Mouse (Mus musculus) neural tube, embryonic 14.5 days (tissue): Measurements from ENCODE around the gene Kank1. TPM values are rescaled to one million over a fixed set of nuclear protein-coding genes. Genes with fewer than 3 reads are reported as not detected.
A peak's percentile ranks its signal among the peaks of the same experiment; 100 is the strongest.

Experiments
- ATAC-seq: fragments of 200-750 bp; cut with Nextera tagmentation; 2 replicates; pipeline ENCODE4 v1.8.0; 2017; ENCODE audit warnings: low read depth, mild to moderate bottlenecking, moderate TSS enrichment, moderate library complexity
- H3K27ac ChIP-seq: fragments of 300-500 bp; sonication (generic); 2 replicates; pipeline ENCODE4 v1.5.1; 2014; ENCODE audit warnings: low read depth, mild to moderate bottlenecking, control low read depth, low read length, moderate library complexity, mixed read lengths
- H3K27me3 ChIP-seq: fragments of 300-500 bp; sonication (generic); 2 replicates; pipeline ENCODE4 v1.6.1; 2014; ENCODE audit warnings: low read length; ENCODE audit not compliant: control insufficient read depth, insufficient read depth
- H3K36me3 ChIP-seq: fragments of 300-500 bp; sonication (generic); 2 replicates; pipeline ENCODE4 v1.6.1; 2014; ENCODE audit warnings: low read length, mixed read lengths; ENCODE audit not compliant: control insufficient read depth, insufficient read depth
- H3K4me1 ChIP-seq: fragments of 300-500 bp; sonication (generic); 2 replicates; pipeline ENCODE4 v1.6.1; 2014; ENCODE audit warnings: low read length; ENCODE audit not compliant: control insufficient read depth, insufficient read depth
- H3K4me2 ChIP-seq: fragments of 300-500 bp; sonication (generic); 2 replicates; pipeline ENCODE4 v1.6.1; 2014; ENCODE audit warnings: mild to moderate bottlenecking, low read depth, low read length, control low read depth
- H3K4me3 ChIP-seq: fragments of 300-500 bp; sonication (generic); 2 replicates; pipeline ENCODE4 v1.5.1; 2014; ENCODE audit warnings: low read depth, low read length, control low read depth, mixed read lengths
- H3K9ac ChIP-seq: fragments of 300-500 bp; sonication (generic); replicated peaks from 2 replicates; pipeline ENCODE4 v1.6.1; 2014; ENCODE audit warnings: low read depth, mild to moderate bottlenecking, control low read depth, low read length, mixed read lengths
- H3K9me3 ChIP-seq: fragments of 300-500 bp; sonication (generic); 2 replicates; pipeline ENCODE4 v1.6.1; 2016; ENCODE audit warnings: low read length; ENCODE audit not compliant: control insufficient read depth
- WGBS: fragments of 180-500 bp; shearing (Covaris S2); extraction: QIAGEN DNeasy Blood & Tissue Kit; methylation state at CpG from one replicate; pipeline ENCODE4 v1.1.7; 2014; 5-methylcytosine and 5-hydroxymethylcytosine counted together
- polyA plus RNA-seq: library from polyadenylated mRNA; unstranded; fragments of >200 nt; fragmentation: Nextera tagmentation; extraction: Ambion mirVana; gene quantifications from 2 replicates; pipeline ENCODE4 v1.2.1, GENCODE M21; 2014

Kank1 gene
- polyA plus RNA-seq: 15.1 and 15.7 TPM in 2 replicates

GRCm38 (mm10) chr19:25236596-25237491 lies at the start of gene Kank1:
Kank1 (plus strand) TSS chr19:25236975.
- H3K4me1 ChIP-seq: 0 out of 2 replicates have a peak, but pooled peaks cover 3% of the 10 kb centered on the region
- ATAC-seq: peak; percentile 92
- peak within 1 kb of the TSS; percentile 70 for H3K4me3 ChIP-seq
- peaks cover 4% of the 10 kb centered on the region for H3K27me3 ChIP-seq
- H3K4me2 ChIP-seq: peak within 1 kb of the TSS; percentile 96
- no peaks in the 10 kb centered on the region for H3K9me3 ChIP-seq
- H3K9ac ChIP-seq: peak within 1 kb of the TSS; percentile 58
- H3K27ac ChIP-seq: peak within 1 kb of the TSS; percentile 8; the same call in 1 of the 2 replicates
- no peaks in the 10 kb centered on the region for H3K36me3 ChIP-seq
- under 1% methylated on average over 67 of the region's 76 CpGs for WGBS

DNA sequence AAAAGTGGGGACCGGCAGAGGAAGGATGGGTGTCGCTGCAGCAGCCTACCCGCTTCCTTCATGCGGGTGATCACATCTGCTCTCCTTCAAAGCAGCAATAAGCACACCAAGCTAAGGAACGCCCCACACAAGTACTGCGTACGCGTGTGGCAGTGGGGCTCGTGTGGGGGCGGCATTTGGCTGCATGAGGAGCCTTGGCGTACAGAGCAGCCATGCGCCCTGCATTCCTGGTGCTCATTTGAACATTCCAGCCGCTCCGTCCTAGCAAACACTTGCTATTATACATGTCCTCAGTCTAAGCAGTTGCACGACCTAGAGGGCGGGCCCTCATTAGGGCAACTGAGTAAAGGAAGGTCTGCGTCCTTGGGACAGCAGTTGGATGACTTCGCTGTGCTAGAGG lies 49.1 kb upstream of the Kank1 start:
- no peak overlapping the region for H3K4me2 ChIP-seq
- H3K9me3 ChIP-seq: no peaks in the 10 kb centered on the region
- H3K27ac ChIP-seq: no peak overlapping the region
- no peaks in the 10 kb centered on the region for H3K36me3 ChIP-seq
- no peaks in the 10 kb centered on the region for H3K4me1 ChIP-seq
- H3K4me3 ChIP-seq: no peak overlapping the region
- no peak for ATAC-seq
- H3K27me3 ChIP-seq: no peaks in the 10 kb centered on the region
- 69% methylated on average over 18 of the region's 18 CpGs for WGBS
- no peak overlapping the region for H3K9ac ChIP-seq

DNA sequence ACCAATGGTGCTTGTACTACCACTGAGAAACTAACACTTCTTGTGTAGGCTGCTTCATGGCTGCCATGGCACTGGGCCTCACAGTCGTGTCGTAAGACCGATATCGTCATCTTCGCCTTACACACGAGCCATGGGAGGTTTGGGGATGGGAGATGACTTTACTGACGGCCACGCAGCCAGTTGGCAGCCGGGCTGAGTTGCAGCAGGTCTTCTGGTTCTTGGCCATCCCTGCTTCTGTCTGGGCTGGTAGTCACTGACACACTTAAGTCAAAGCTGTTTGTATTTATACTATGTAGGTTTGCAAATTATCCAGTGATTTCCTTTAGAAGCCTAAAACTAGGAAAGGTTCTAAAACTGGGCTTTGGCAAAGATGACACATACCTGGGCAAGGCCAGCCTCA lies 43.0 kb upstream of the Kank1 start:
- H3K27ac ChIP-seq: no peak overlapping the region

GRCm38 (mm10) chr19:25200081-25200860 lies 36.5 kb upstream of the Kank1 start:
- no peak overlapping the region for H3K4me3 ChIP-seq
- 73% methylated on average over 13 of the region's 13 CpGs for WGBS
- H3K9ac ChIP-seq: no peak overlapping the region
- no peak overlapping the region for H3K4me2 ChIP-seq
- H3K4me1 ChIP-seq: no peaks in the 10 kb centered on the region
- H3K27me3 ChIP-seq: no peaks in the 10 kb centered on the region
- H3K27ac ChIP-seq: no peak overlapping the region
- no peaks in the 10 kb centered on the region for H3K9me3 ChIP-seq
- ATAC-seq: no peak; the same call in 1 of the 2 replicates
- H3K36me3 ChIP-seq: no peaks in the 10 kb centered on the region

More for the DNA sequence above, 43.0 kb upstream of the Kank1 start:
- Histone ChIP-seq H3K9ac (no peak overlapping the region), H3K36me3 (no peaks in the 10 kb centered on the region), H3K27me3 (no peaks in the 10 kb centered on the region), H3K9me3 (no peaks in the 10 kb centered on the region), H3K4me1 (no peaks in the 10 kb centered on the region), H3K4me3 (no peak overlapping the region), H3K4me2 (no peak overlapping the region)
- 97% methylated on average over 9 of the region's 9 CpGs for WGBS
- no peak for ATAC-seq

- H3K27ac ChIP-seq: no peak overlapping the region
- H3K4me1 ChIP-seq: peaks cover 3% of the 10 kb centered on the region; the same call in 1 of the 2 replicates
- WGBS: 88% methylated on average over 12 of the region's 12 CpGs
- H3K4me2 ChIP-seq: no peak overlapping the region
- no peak for ATAC-seq
- no peak overlapping the region for H3K4me3 ChIP-seq
- no peak overlapping the region for H3K9ac ChIP-seq
- H3K9me3 ChIP-seq: no peaks in the 10 kb centered on the region
- H3K27me3 ChIP-seq: no peaks in the 10 kb centered on the region
- no peaks in the 10 kb centered on the region for H3K36me3 ChIP-seq
Observed at GRCm38 (mm10) chr19:25203077-25203476, 33.7 kb upstream of the Kank1 start.

DNA sequence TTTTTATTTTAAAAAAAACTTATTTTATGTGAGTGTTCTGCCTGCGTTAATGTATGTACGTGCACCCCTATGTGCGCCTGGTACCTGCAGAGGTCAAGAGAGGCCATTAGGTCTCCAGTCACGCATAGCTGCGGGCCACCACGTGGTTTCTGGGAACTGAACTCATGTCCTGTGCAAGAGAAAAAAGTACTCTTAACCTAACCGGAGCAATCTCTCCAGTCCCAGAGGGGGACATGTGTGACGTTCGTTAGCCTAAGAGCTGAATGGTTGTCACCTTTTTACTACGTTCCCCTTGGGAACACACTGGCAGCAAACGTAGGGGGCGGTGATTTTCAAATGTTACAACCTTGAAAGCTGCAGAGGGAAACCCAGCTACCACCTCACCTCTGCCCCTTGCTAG lies 29.8 kb upstream of the Kank1 start:
- 55% methylated on average over 12 of the region's 12 CpGs for WGBS

GRCm38 (mm10) chr19:25207731-25208361 lies 28.9 kb upstream of the Kank1 start:
- peaks cover 3% of the 10 kb centered on the region; the same call in 1 of the 2 replicates for H3K4me1 ChIP-seq
- H3K9ac ChIP-seq: no peak overlapping the region
- no peaks in the 10 kb centered on the region for H3K27me3 ChIP-seq
- no peak overlapping the region for H3K27ac ChIP-seq
- WGBS: 10% methylated on average over 23 of the region's 23 CpGs
- H3K4me3 ChIP-seq: no peak overlapping the region
- H3K4me2 ChIP-seq: peak overlapping the region; percentile 44
- 0 out of 2 replicates have a peak, but pooled peaks have one; percentile 17 for ATAC-seq
- no peaks in the 10 kb centered on the region for H3K9me3 ChIP-seq
- no peaks in the 10 kb centered on the region for H3K36me3 ChIP-seq

More for the DNA sequence above, 29.8 kb upstream of the Kank1 start:
- Histone ChIP-seq H3K27ac (no peak overlapping the region), H3K27me3 (no peaks in the 10 kb centered on the region), H3K4me2 (no peak overlapping the region), H3K9me3 (no peaks in the 10 kb centered on the region), H3K9ac (no peak overlapping the region), H3K36me3 (no peaks in the 10 kb centered on the region), H3K4me1 (peaks cover 3% of the 10 kb centered on the region; the same call in 1 of the 2 replicates), H3K4me3 (no peak overlapping the region)
- no peak for ATAC-seq

DNA sequence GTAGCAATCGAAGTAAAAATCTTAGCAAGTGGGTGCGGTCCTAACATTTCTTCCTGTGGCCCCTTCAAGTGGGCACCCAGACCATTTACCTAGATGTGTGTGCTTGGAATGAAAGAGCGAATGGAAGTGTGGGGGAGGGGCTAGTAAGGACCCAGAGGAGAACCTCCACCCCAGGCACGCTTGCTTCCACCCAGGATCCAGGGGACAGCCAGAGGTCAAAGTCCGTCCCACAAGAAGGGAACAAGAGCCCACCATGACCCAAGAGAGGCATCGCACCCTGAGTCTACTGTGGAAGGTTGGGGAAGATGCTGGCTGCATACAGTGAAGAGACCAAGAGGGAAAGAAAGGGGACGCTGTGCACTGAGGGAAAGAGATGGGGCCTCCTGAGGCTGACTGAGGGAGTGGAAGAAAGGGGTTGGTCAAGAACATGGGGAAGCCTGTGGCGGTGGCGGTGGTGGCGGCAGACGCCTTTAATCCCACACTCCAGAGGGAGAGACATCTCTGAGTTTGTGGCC lies 28.1 kb upstream of the Kank1 start:
- peaks cover 3% of the 10 kb centered on the region; the same call in 1 of the 2 replicates for H3K4me1 ChIP-seq
- H3K27me3 ChIP-seq: no peaks in the 10 kb centered on the region
- H3K9me3 ChIP-seq: no peaks in the 10 kb centered on the region
- H3K36me3 ChIP-seq: no peaks in the 10 kb centered on the region
- H3K4me3 ChIP-seq: no peak overlapping the region
- 77% methylated on average over 11 of the region's 11 CpGs for WGBS
- no peak for ATAC-seq
- H3K9ac ChIP-seq: no peak overlapping the region
- no peak overlapping the region for H3K4me2 ChIP-seq
- H3K27ac ChIP-seq: no peak overlapping the region
